Mouse (Mus musculus) MEL (cell line): Measurements from ENCODE around the gene Igsf8.

ENCODE experiments used
- CTCF ChIP-seq, 3 experiments: IDR thresholded peaks in 2 of 3; conservative IDR thresholded peaks in 1 of 3; 2 replicates each; pipeline ENCODE4 v1.5.1; 2011 to 2012; ENCODE audit warnings: low read length in 3 of 3, low read depth in 2 of 3, mild to moderate bottlenecking in 2 of 3, improper control_type of control experiment in 1 of 3, inconsistent platforms in 1 of 3, mixed read lengths in 1 of 3, moderate library complexity in 1 of 3; ENCODE audit not compliant: control insufficient read depth in 1 of 3, insufficient read depth in 1 of 3, poor library complexity in 1 of 3, severe bottlenecking in 1 of 3
- GABPA ChIP-seq: IDR thresholded peaks from 2 replicates; pipeline ENCODE4 v1.6.1; 2012; ENCODE audit warnings: low read depth, mild to moderate bottlenecking, inconsistent platforms, low read length, improper control_type of control experiment, moderate library complexity
- GATA1 ChIP-seq: IDR thresholded peaks from 2 replicates; pipeline ENCODE4 v1.6.1; 2011; ENCODE audit warnings: low read depth, low read length, improper control_type of control experiment
- JUND ChIP-seq: IDR thresholded peaks from 2 replicates; pipeline ENCODE4 v1.6.1; 2011; ENCODE audit warnings: low read depth, mild to moderate bottlenecking, improper control_type of control experiment, low read length
- MAFK ChIP-seq: IDR thresholded peaks from 2 replicates; pipeline ENCODE4 v1.6.1; 2011; ENCODE audit warnings: low read depth, mild to moderate bottlenecking, low read length, improper control_type of control experiment, borderline replicate concordance
- MYB ChIP-seq: IDR thresholded peaks from 2 replicates; pipeline ENCODE4 v1.6.1; 2011; ENCODE audit warnings: mild to moderate bottlenecking, low read depth, low read length, improper control_type of control experiment
- MYC ChIP-seq: IDR thresholded peaks from 2 replicates; pipeline ENCODE4 v1.6.1; 2011; ENCODE audit warnings: low read depth, mild to moderate bottlenecking, low read length, improper control_type of control experiment, moderate library complexity
- POLR2A ChIP-seq, 2 experiments: IDR thresholded peaks; 2 replicates each; pipeline ENCODE4 v1.6.1; 2011 to 2012; ENCODE audit warnings: low read length in 2 of 2, mild to moderate bottlenecking in 2 of 2, control low read depth in 1 of 2, improper control_type of control experiment in 1 of 2, low read depth in 1 of 2, moderate library complexity in 1 of 2; ENCODE audit not compliant: control insufficient read depth in 1 of 2, insufficient read depth in 1 of 2, poor library complexity in 1 of 2
- SIN3A ChIP-seq: IDR thresholded peaks from 2 replicates; pipeline ENCODE4 v1.6.1; 2012; ENCODE audit warnings: low read length, improper control_type of control experiment, inconsistent platforms
- SMC3 ChIP-seq: IDR thresholded peaks from 2 replicates; pipeline ENCODE4 v1.6.1; 2011; ENCODE audit warnings: low read depth, low read length, improper control_type of control experiment
- TCF12 ChIP-seq: IDR thresholded peaks from 2 replicates; pipeline ENCODE4 v1.6.1; 2014; ENCODE audit warnings: low read depth, mild to moderate bottlenecking, inconsistent platforms, low read length, improper control_type of control experiment, moderate library complexity
- UBTF ChIP-seq: IDR thresholded peaks from 2 replicates; pipeline ENCODE4 v1.6.1; 2012; ENCODE audit warnings: low read depth, mild to moderate bottlenecking, inconsistent platforms, low read length, improper control_type of control experiment, moderate library complexity, borderline replicate concordance; ENCODE audit not compliant: insufficient read depth

- no peak for TF ChIP-seq SMC3
- TF ChIP-seq MYC = no peak
- TF ChIP-seq MAFK = no peak
- no peak for TF ChIP-seq CTCF (IDR thresholded peaks at IDR 0.05 in 2 of 3, conservative IDR thresholded peaks at IDR 0.05 in 1 of 3; ENCODE audit: control insufficient read depth in 1 of 3, insufficient read depth in 1 of 3, low read depth in 2 of 3, low read length in 3 of 3, poor library complexity in 1 of 3, severe bottlenecking in 1 of 3)
- TF ChIP-seq POLR2A (IDR thresholded peaks at IDR 0.05; ENCODE audit: control insufficient read depth in 1 of 2, insufficient read depth in 1 of 2, low read depth in 1 of 2, low read length in 2 of 2, poor library complexity in 1 of 2) = no peak
- TF ChIP-seq JUND = no peak
- no peak for TF ChIP-seq GATA1
- TF ChIP-seq TCF12 = no peak
- no peak for TF ChIP-seq UBTF
- TF ChIP-seq GABPA = no peak
- TF ChIP-seq MYB = no peak
- no peak for TF ChIP-seq SIN3A
Measured at GRCm38 (mm10) chr1:172352453-172352852, 91.0 kb downstream of the Igsf8 start.
